Mouse (Mus musculus): ENCODE measurements around the gene Angptl3. TPM values are rescaled to one million over a fixed set of nuclear protein-coding genes. Genes with fewer than 3 reads are reported as not detected.

Gene Angptl3
- polyA plus RNA-seq, 1 experiment from 2014 or later: 1.1 TPM

DNA sequence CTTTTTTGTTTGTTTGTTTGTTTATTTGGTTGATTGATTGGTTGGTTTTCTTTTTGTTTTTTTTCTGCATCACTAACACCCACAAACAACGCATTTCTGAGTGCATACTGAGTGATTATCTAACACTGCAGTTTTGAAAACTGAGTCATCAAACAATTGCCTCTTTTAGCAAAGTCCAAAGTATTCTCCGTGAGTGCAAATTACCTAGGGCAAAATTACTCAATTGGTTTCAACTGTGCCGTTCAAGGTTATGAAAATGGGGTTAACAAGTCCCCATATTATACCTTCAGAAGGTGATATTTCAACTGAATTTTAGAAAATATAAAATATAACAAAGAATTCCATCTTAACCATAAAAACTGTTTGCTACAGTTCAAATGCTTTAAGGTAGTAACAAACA lies 15.7 kb downstream of the Angptl3 start:
- H3K4me1 ChIP-seq (replicated peaks; ENCODE audit: control insufficient read depth, insufficient read depth, low read length): no peaks in the 10 kb centered on the region
- H3K4me2 ChIP-seq (ENCODE audit: low read depth, low read length): no peak overlapping the region
- no peak overlapping the region for H3K9ac ChIP-seq (ENCODE audit: low read length)
- H3K36me3 ChIP-seq (ENCODE audit: control insufficient read depth, insufficient read depth, low read length): peaks cover 12% of the 10 kb centered on the region
- no peak overlapping the region for H3K4me3 ChIP-seq (ENCODE audit: low read length)
- H3K27me3 ChIP-seq (ENCODE audit: control insufficient read depth, insufficient read depth, low read depth, low read length): no peaks in the 10 kb centered on the region
- H3K27ac ChIP-seq (ENCODE audit: low read length): no peak overlapping the region
- ATAC-seq (ENCODE audit: low read depth): no peak
- 85% methylated on average over 3 of the region's 3 CpGs for WGBS
- H3K9me3 ChIP-seq (ENCODE audit: control insufficient read depth, low read length): no peaks in the 10 kb centered on the region

DNA sequence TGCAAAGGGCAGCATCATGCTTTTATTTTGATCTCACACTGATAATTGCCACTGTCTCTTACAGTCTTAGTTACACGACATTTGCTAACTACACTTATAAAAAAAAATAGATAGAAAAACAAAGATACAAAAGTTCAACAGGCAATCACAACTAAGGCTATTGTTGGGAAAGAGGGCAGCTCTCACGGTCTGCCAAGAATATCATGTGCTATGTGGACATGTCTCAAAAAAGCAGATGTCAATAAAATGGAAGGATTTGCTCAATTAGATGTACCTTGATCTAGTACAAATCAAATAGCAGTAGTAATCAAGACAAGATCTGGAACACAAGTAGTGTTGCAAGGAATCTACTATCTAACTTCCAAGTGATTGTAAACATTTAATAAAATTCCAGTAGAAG lies 17.8 kb downstream of the Angptl3 start:
- no peak overlapping the region for H3K4me2 ChIP-seq (ENCODE audit: low read depth, low read length)
- no peaks in the 10 kb centered on the region for H3K4me1 ChIP-seq (replicated peaks; ENCODE audit: control insufficient read depth, insufficient read depth, low read length)
- H3K9ac ChIP-seq (ENCODE audit: low read length): no peak overlapping the region
- H3K27me3 ChIP-seq (ENCODE audit: control insufficient read depth, insufficient read depth, low read depth, low read length): no peaks in the 10 kb centered on the region
- WGBS: 60% methylated on average over 2 of the region's 2 CpGs
- no peak overlapping the region for H3K4me3 ChIP-seq (ENCODE audit: low read length)
- H3K27ac ChIP-seq (ENCODE audit: low read length): no peak overlapping the region
- ATAC-seq (ENCODE audit: low read depth): no peak
- H3K9me3 ChIP-seq (ENCODE audit: control insufficient read depth, low read length): no peaks in the 10 kb centered on the region
- H3K36me3 ChIP-seq (ENCODE audit: control insufficient read depth, insufficient read depth, low read length): peaks cover 3% of the 10 kb centered on the region

DNA sequence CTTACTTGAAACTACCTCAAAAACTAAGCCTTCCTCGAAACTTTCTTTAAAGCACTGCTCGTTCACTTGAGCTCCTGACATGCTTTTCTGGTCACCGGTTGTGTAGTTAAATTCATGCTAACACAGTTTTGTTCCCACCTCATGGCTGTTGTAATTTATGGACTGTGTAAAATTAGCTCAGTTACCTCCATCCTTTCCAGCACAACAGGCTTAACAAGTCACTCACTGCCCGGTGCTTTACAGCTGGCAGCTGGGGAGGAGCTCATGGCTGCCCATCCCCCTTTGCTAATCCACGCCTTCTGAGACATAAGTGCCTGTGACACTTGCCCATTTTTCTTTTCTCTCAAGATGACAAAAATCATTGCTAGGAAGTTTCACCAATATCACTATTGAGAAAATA lies 33.8 kb downstream of the Angptl3 start:
- 57% methylated on average over 5 of the region's 5 CpGs for WGBS
- ATAC-seq (ENCODE audit: low read depth): no peak; the same call in 1 of the 2 replicates

DNA sequence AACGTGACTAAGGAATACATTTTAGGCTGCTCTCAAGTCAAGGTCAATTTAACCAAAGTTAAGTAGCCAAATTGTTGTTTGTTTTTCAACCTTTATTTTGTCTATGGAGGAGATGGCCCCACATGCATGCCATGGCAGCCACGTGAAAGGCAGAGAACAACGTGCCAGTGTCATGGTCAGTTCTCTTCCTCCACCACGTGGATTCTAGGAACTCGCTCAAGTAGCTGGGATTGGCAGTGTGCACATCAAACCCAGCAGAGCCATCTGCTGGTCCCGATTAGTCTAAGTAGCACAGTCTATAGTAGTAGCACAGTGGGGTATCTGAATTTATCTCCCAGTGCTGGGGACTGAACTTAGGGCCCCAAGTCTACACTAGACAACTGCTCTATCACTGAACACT lies 38.1 kb downstream of the Angptl3 start:
- H3K27ac ChIP-seq (ENCODE audit: low read length): no peak overlapping the region
- no peaks in the 10 kb centered on the region for H3K27me3 ChIP-seq (ENCODE audit: control insufficient read depth, insufficient read depth, low read depth, low read length)
- no peaks in the 10 kb centered on the region for H3K4me1 ChIP-seq (replicated peaks; ENCODE audit: control insufficient read depth, insufficient read depth, low read length)
- H3K4me3 ChIP-seq (ENCODE audit: low read length): no peak overlapping the region
- H3K9ac ChIP-seq (ENCODE audit: low read length): no peak overlapping the region
- no peaks in the 10 kb centered on the region for H3K9me3 ChIP-seq (ENCODE audit: control insufficient read depth, low read length)
- no peak overlapping the region for H3K4me2 ChIP-seq (ENCODE audit: low read depth, low read length)
- H3K36me3 ChIP-seq (ENCODE audit: control insufficient read depth, insufficient read depth, low read length): peaks cover 19% of the 10 kb centered on the region
- ATAC-seq (ENCODE audit: low read depth): no peak
- WGBS: 82% methylated on average over 6 of the region's 6 CpGs

More for the DNA sequence above, 33.8 kb downstream of the Angptl3 start:
- Histone ChIP-seq H3K4me2 (ENCODE audit: low read depth, low read length) (no peak overlapping the region), H3K4me1 (replicated peaks; ENCODE audit: control insufficient read depth, insufficient read depth, low read length) (no peaks in the 10 kb centered on the region), H3K9me3 (ENCODE audit: control insufficient read depth, low read length) (no peaks in the 10 kb centered on the region), H3K27ac (ENCODE audit: low read length) (no peak overlapping the region), H3K9ac (ENCODE audit: low read length) (no peak overlapping the region), H3K36me3 (ENCODE audit: control insufficient read depth, insufficient read depth, low read length) (peaks cover 7% of the 10 kb centered on the region), H3K27me3 (ENCODE audit: control insufficient read depth, insufficient read depth, low read depth, low read length) (no peaks in the 10 kb centered on the region), H3K4me3 (ENCODE audit: low read length) (no peak overlapping the region)

DNA sequence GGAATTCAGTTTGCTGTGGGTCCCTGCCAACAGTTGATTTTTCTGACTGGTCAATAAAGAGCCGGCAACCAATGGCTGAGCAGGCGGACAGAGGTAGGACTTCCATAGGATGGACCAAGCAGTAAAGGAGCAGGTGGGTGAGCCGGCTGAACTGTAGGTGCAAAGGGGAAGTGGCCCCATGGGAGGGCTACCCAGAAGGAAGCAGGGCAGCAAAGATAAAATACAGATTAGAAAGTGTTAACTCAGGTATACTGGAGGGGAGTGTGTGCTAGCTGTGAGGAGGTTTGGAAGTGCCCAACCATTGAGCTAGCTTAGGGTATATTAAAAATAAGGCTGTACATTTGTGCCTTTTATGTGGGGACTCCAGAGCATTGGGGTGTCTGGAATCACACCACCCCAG lies 47.3 kb downstream of the Angptl3 start:
- H3K27me3 ChIP-seq (ENCODE audit: control insufficient read depth, insufficient read depth, low read depth, low read length): no peaks in the 10 kb centered on the region
- H3K27ac ChIP-seq (ENCODE audit: low read length): no peak overlapping the region
- H3K4me1 ChIP-seq (replicated peaks; ENCODE audit: control insufficient read depth, insufficient read depth, low read length): no peaks in the 10 kb centered on the region
- H3K9ac ChIP-seq (ENCODE audit: low read length): no peak overlapping the region
- WGBS: 77% methylated on average over 3 of the region's 3 CpGs
- no peak for ATAC-seq (ENCODE audit: low read depth)
- no peaks in the 10 kb centered on the region for H3K9me3 ChIP-seq (ENCODE audit: control insufficient read depth, low read length)
- H3K4me3 ChIP-seq (ENCODE audit: low read length): no peak overlapping the region
- H3K36me3 ChIP-seq (ENCODE audit: control insufficient read depth, insufficient read depth, low read length): peaks cover 15% of the 10 kb centered on the region
- no peak overlapping the region for H3K4me2 ChIP-seq (ENCODE audit: low read depth, low read length)

DNA sequence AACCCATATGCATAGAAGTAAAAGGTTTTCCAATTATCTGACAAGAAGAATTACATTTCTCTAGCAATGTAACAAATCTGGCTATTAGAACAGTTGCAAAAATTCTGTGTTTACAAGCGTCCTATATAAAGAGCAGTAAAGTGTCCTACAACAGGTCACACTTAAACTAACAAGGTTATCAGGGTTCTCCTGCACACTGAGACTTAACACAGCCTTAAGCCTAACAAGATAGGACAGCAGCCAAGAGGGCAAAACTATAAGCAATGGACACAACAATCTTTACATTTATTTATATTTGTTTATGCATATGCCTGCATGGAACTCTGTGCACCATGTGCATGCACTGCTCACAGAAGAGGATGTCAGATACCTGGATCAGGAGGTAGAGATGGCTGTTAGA lies 50.4 kb downstream of the Angptl3 start:
- Histone ChIP-seq H3K4me1 (replicated peaks; ENCODE audit: control insufficient read depth, insufficient read depth, low read length) (no peaks in the 10 kb centered on the region), H3K4me2 (ENCODE audit: low read depth, low read length) (no peak overlapping the region), H3K27ac (ENCODE audit: low read length) (no peak overlapping the region), H3K9me3 (ENCODE audit: control insufficient read depth, low read length) (no peaks in the 10 kb centered on the region), H3K9ac (ENCODE audit: low read length) (no peak overlapping the region), H3K4me3 (ENCODE audit: low read length) (no peak overlapping the region), H3K27me3 (ENCODE audit: control insufficient read depth, insufficient read depth, low read depth, low read length) (no peaks in the 10 kb centered on the region), H3K36me3 (ENCODE audit: control insufficient read depth, insufficient read depth, low read length) (peaks cover 17% of the 10 kb centered on the region)
- 83% methylated on average over 1 of the region's 1 CpGs for WGBS
- ATAC-seq (ENCODE audit: low read depth): no peak

DNA sequence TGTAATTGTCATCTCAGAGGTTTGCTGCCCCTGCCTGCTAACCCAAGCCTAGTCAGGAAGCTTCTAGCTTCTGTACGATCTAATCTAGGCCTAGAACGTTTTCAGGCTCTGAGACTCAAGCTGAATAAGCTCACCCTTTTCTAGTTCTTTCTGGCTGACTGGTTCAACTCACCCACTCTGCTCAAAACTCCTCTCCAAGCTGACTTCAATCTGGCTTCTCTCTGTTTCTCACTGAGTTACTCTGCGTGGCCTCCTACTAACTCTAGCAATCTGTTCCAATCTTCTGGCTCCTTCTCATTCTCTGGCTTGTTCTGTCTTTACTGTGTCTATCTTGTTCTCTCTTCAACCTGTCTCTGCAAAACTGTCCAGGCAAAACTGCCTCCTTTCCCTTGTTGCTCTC lies 53.1 kb downstream of the Angptl3 start:
- peaks cover 19% of the 10 kb centered on the region for H3K36me3 ChIP-seq (ENCODE audit: control insufficient read depth, insufficient read depth, low read length)
- H3K9me3 ChIP-seq (ENCODE audit: control insufficient read depth, low read length): no peaks in the 10 kb centered on the region
- no peaks in the 10 kb centered on the region for H3K27me3 ChIP-seq (ENCODE audit: control insufficient read depth, insufficient read depth, low read depth, low read length)
- H3K4me3 ChIP-seq (ENCODE audit: low read length): no peak overlapping the region
- no peak overlapping the region for H3K27ac ChIP-seq (ENCODE audit: low read length)
- H3K4me1 ChIP-seq (replicated peaks; ENCODE audit: control insufficient read depth, insufficient read depth, low read length): no peaks in the 10 kb centered on the region
- no peak overlapping the region for H3K4me2 ChIP-seq (ENCODE audit: low read depth, low read length)
- 84% methylated on average over 3 of the region's 3 CpGs for WGBS
- ATAC-seq (ENCODE audit: low read depth): no peak
- no peak overlapping the region for H3K9ac ChIP-seq (ENCODE audit: low read length)

DNA sequence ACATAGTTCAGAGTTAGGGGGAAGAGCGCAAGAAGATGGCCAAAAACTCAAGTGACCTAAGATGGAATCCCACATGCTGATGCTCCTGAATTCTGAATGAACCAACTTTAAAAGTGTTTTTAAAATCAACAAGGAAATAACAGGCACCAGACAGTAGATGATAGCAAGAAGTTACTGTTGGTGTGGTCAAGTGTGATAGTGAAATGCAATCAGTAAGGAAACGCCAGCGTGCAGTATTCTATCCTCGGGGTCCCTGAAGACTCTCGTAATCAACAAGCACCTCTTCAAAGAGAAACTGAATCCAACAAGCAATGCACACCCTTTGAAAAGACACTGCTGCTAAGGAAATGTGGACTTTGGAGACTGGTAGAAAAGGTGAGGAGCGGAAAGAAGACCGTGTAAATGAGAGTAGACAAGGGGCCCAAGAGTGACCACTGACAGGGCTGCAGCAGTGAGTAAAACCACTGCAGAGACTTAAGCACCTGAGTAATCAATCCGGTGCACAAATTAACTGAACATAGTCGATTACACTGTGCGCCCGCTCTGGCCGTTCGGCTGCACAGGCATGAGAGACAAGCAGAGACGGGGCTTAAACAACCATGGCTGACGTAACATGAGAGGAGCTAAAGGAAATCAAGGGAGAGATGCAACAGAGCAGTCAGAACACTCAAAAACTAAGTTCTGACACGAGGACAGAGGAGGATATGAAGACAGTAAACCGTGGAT lies 57.2 kb downstream of the Angptl3 start:
- H3K27ac ChIP-seq (ENCODE audit: low read length): no peak overlapping the region
- H3K9ac ChIP-seq (ENCODE audit: low read length): no peak overlapping the region
- WGBS: 93% methylated on average over 17 of the region's 17 CpGs
- peaks cover 13% of the 10 kb centered on the region for H3K4me1 ChIP-seq (replicated peaks; ENCODE audit: control insufficient read depth, insufficient read depth, low read length)
- no peaks in the 10 kb centered on the region for H3K9me3 ChIP-seq (ENCODE audit: control insufficient read depth, low read length)
- H3K4me3 ChIP-seq (ENCODE audit: low read length): no peak overlapping the region
- no peak overlapping the region for H3K4me2 ChIP-seq (ENCODE audit: low read depth, low read length)
- peaks cover 13% of the 10 kb centered on the region; the same call in 1 of the 2 replicates for H3K36me3 ChIP-seq (ENCODE audit: control insufficient read depth, insufficient read depth, low read length)
- no peaks in the 10 kb centered on the region for H3K27me3 ChIP-seq (ENCODE audit: control insufficient read depth, insufficient read depth, low read depth, low read length)
- ATAC-seq (ENCODE audit: low read depth): no peak

DNA sequence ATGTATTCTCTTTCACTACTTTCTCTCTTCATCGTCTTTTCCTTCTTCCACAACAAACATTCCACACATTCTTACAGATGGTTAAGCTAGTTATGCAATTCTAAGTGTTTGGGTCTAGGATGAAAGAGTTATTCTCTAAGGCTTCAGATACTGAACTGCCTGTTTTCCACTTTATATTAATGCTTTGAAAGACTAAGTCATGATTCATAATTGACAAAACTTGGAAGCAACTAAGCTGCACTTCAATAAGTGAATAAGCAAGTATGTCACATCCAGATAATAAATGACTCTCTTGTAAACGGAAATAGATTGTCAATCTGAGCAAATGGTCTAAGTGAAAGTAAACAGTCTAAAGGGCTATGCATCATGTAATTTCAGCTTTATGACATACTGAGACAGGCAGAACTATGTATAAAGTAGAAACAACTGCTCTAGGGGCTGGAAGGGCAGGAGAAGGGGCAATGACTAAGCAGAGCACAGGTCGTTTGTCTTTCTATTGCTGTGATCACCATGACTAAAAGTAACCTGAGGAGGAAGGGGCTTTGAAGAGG lies 60.5 kb downstream of the Angptl3 start:
- 24% methylated on average over 3 of the region's 3 CpGs for WGBS
- H3K9ac ChIP-seq (ENCODE audit: low read length): no peak overlapping the region
- ATAC-seq (ENCODE audit: low read depth): no peak
- H3K9me3 ChIP-seq (ENCODE audit: control insufficient read depth, low read length): no peaks in the 10 kb centered on the region
- no peak overlapping the region for H3K4me2 ChIP-seq (ENCODE audit: low read depth, low read length)
- no peak overlapping the region for H3K4me3 ChIP-seq (ENCODE audit: low read length)
- peaks cover 7% of the 10 kb centered on the region; the same call in 1 of the 2 replicates for H3K36me3 ChIP-seq (ENCODE audit: control insufficient read depth, insufficient read depth, low read length)
- H3K27me3 ChIP-seq (ENCODE audit: control insufficient read depth, insufficient read depth, low read depth, low read length): no peaks in the 10 kb centered on the region
- peak overlapping the region; percentile 51 for H3K27ac ChIP-seq (ENCODE audit: low read length)
- peaks cover 13% of the 10 kb centered on the region for H3K4me1 ChIP-seq (replicated peaks; ENCODE audit: control insufficient read depth, insufficient read depth, low read length)
